Mouse (Mus musculus) stomach, embryonic 15.5 days (tissue): ENCODE measurements at regions not wholly inside any gene's neighbourhood (a gene's known extent, or its start where the extent isn't known, plus 50 kb on each side); places are given as distances from the start of the nearest gene placed in this dataset.

Experiments used
- ATAC-seq: fragments of 200-750 bp; cut with Nextera tagmentation; 2 replicates; pipeline ENCODE4 v1.8.0; 2017; ENCODE audit warnings: low read depth, moderate number of reproducible peaks, moderate TSS enrichment; ENCODE audit not compliant: insufficient read depth, low FRiP score
- H3K27ac ChIP-seq: fragments of 300-500 bp; sonication (generic); 2 replicates; pipeline ENCODE4 v1.5.1; 2015; ENCODE audit warnings: mild to moderate bottlenecking, inconsistent platforms
- H3K27me3 ChIP-seq: fragments of 300-500 bp; sonication (generic); replicated peaks from 2 replicates; pipeline ENCODE4 v1.6.1; 2015; ENCODE audit warnings: inconsistent platforms
- H3K36me3 ChIP-seq: fragments of 300-500 bp; sonication (generic); 2 replicates; pipeline ENCODE4 v1.6.1; 2015; ENCODE audit warnings: inconsistent platforms
- H3K4me1 ChIP-seq: fragments of 300-500 bp; sonication (generic); 2 replicates; pipeline ENCODE4 v1.6.1; 2015; ENCODE audit warnings: inconsistent platforms
- H3K4me2 ChIP-seq: fragments of 300-500 bp; sonication (generic); 2 replicates; pipeline ENCODE4 v1.6.1; 2015; ENCODE audit warnings: mild to moderate bottlenecking, inconsistent platforms
- H3K4me3 ChIP-seq: fragments of 300-500 bp; sonication (generic); replicated peaks from 2 replicates; pipeline ENCODE4 v1.5.1; 2015; ENCODE audit warnings: inconsistent platforms
- H3K9ac ChIP-seq: fragments of 300-500 bp; sonication (generic); 2 replicates; pipeline ENCODE4 v1.6.1; 2015; ENCODE audit warnings: inconsistent platforms
- H3K9me3 ChIP-seq: fragments of 300-500 bp; sonication (generic); 2 replicates; pipeline ENCODE4 v1.6.1; 2016; ENCODE audit warnings: inconsistent platforms
- WGBS: fragments of 180-500 bp; shearing (Covaris S2); methylation state at CpG from one replicate; pipeline ENCODE4 v1.1.7; 2015; 5-methylcytosine and 5-hydroxymethylcytosine counted together

- Histone ChIP-seq H3K4me2 (no peak overlapping the region), H3K9ac (no peak overlapping the region), H3K4me3 (no peak overlapping the region), H3K9me3 (no peaks in the 10 kb centered on the region), H3K36me3 (no peaks in the 10 kb centered on the region), H3K27me3 (no peaks in the 10 kb centered on the region), H3K4me1 (peaks cover 7% of the 10 kb centered on the region; the same call in 1 of the 2 replicates), H3K27ac (peak overlapping the region; percentile 46)
- WGBS, result 54% methylated on average over 12 of the region's 12 CpGs
- peak; percentile 79 for ATAC-seq
These were observed 53.1 kb upstream of the Vps8 start for GRCm38 (mm10) chr16:21369569-21370512.
